8 mouse cellular contexts compared by ENCODE assay signal in the genomic region with DNA sequence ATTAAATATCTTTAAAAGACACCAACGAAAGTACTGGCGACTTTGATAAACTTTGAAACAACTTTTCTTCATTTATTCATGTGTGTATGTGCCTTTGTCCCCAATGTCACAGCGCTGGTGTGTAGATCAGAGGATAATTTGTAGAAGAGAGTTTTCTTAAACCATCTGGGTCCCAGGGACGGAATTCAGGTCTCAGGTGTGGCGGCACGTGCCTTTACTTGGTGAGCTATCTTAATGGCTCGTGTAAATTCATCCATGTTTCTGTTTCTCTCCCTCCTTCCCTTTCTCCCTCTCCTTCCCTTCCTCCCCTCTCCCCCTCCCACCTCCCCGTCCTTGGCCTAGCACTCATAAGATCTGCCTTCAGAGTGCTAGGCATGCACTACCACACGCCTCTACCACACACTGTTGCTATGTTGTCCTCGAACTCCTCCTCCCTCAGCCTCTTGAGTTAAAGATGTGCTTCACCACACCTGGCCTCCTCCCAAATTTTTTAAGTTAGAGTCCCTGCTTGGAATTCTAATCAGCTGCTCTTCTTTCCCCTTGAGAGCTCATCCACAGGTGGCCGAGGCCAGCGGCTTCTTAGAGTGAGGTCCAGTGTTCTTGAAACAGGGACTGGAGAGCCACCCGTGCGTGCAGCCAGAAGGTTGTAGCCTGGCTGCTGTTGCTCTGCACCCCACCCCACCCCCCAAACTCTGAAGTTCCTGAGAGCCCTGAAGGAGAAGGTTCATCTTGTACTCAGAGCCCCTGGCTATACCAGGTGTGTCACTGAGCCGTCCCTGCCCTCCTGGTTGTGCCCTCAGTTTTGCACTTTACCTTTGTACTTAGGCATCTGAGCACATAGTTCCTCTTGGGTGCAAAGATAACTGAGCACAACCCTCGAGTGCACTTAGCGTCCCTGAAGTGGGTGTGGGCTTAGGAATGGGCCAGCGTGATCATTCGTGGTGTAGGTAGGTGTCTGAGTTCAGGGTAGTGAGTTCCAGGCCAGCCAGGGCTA. TPM values are rescaled to one million over a fixed set of nuclear protein-coding genes. Genes with fewer than 3 reads are reported as not detected.
DNase-seq lines count a peak whose midpoint lies in the region; ATAC-seq and TF ChIP-seq lines count a peak whose summit lies in the region.

No protein-coding gene starts in this region.

- no peaks in the 10 kb centered on the region for H3K36me3 ChIP-seq in ES-Bruce4 (ENCODE audit: control insufficient read depth, insufficient read depth, low read length, poor library complexity, severe bottlenecking)
- no peaks in the 10 kb centered on the region for H3K36me3 ChIP-seq in hindbrain, embryonic 15.5 days
- H3K36me3 ChIP-seq in liver, embryonic 13.5 days = peaks cover 31% of the 10 kb centered on the region

- no peak overlapping the region for H3K27ac ChIP-seq in ES-Bruce4 (ENCODE audit: insufficient read depth, low read length)
- H3K27ac ChIP-seq in bone marrow macrophage, adult 2 months (ENCODE audit: insufficient read depth, low read depth, low read length) = no peak overlapping the region
- peak overlapping the region; percentile 86; the same call in 1 of the 2 replicates for H3K27ac ChIP-seq in hindbrain, embryonic 15.5 days (replicated peaks)
- H3K27ac ChIP-seq in liver, embryonic 13.5 days = peak overlapping the region; percentile 97
- no peak overlapping the region for H3K27ac ChIP-seq in olfactory bulb, adult 2 months (ENCODE audit: insufficient read depth, low read depth, low read length)

- H3K9ac ChIP-seq in ES-Bruce4 (ENCODE audit: low read depth, poor library complexity, severe bottlenecking) = peak overlapping the region; percentile 89
- peak overlapping the region; percentile 67; the same call in 1 of the 2 replicates for H3K9ac ChIP-seq in hindbrain, embryonic 15.5 days
- H3K9ac ChIP-seq in liver, embryonic 13.5 days = peak overlapping the region; percentile 87

- no peak for TF ChIP-seq EP300 in ES-Bruce4 (IDR thresholded peaks at IDR 0.05; ENCODE audit: insufficient read depth, low read depth, low read length)

- no peaks in the 10 kb centered on the region for H3K9me3 ChIP-seq in ES-Bruce4 (replicated peaks; ENCODE audit: control insufficient read depth, insufficient read depth, low read length, poor library complexity, severe bottlenecking)
- no peaks in the 10 kb centered on the region for H3K9me3 ChIP-seq in hindbrain, embryonic 15.5 days
- no peaks in the 10 kb centered on the region for H3K9me3 ChIP-seq in liver, embryonic 13.5 days (replicated peaks)

- H3K4me1 ChIP-seq in ES-Bruce4 (ENCODE audit: control insufficient read depth, insufficient read depth, low read length) = no peaks in the 10 kb centered on the region
- peaks cover 26% of the 10 kb centered on the region for H3K4me1 ChIP-seq in bone marrow macrophage, adult 2 months (ENCODE audit: control insufficient read depth, insufficient read depth, low read length)
- peaks cover 47% of the 10 kb centered on the region for H3K4me1 ChIP-seq in hindbrain, embryonic 15.5 days (replicated peaks)
- H3K4me1 ChIP-seq in liver, embryonic 13.5 days (replicated peaks) = peaks cover 83% of the 10 kb centered on the region
- peaks cover 34% of the 10 kb centered on the region for H3K4me1 ChIP-seq in olfactory bulb, adult 2 months (ENCODE audit: control insufficient read depth, insufficient read depth, low read length)

- 26% methylated on average over 19 of the region's 19 CpGs for WGBS in hindbrain, embryonic 15.5 days
- 18% methylated on average over 19 of the region's 19 CpGs for WGBS in liver, embryonic 13.5 days (ENCODE audit: insufficient replicate concordance)
- 27% methylated on average over 19 of the region's 19 CpGs for WGBS in olfactory bulb, adult 2 months

- H3K4me3 ChIP-seq in ES-Bruce4 (ENCODE audit: low read depth, low read length) = peak overlapping the region; percentile 87
- H3K4me3 ChIP-seq in bone marrow macrophage, adult 2 months (ENCODE audit: insufficient read depth, low read length) = peak overlapping the region; percentile 94
- H3K4me3 ChIP-seq in hindbrain, embryonic 15.5 days = peak overlapping the region; percentile 92
- peak overlapping the region; percentile 77 for H3K4me3 ChIP-seq in liver, embryonic 13.5 days (replicated peaks)
- H3K4me3 ChIP-seq in olfactory bulb, adult 2 months (ENCODE audit: insufficient read depth, low read depth, low read length) = peak overlapping the region; percentile 65; the same call in 1 of the 2 replicates

- H3K27me3 ChIP-seq in ES-Bruce4 (ENCODE audit: control insufficient read depth, insufficient read depth, low read length, poor library complexity, severe bottlenecking) = no peaks in the 10 kb centered on the region
- H3K27me3 ChIP-seq in hindbrain, embryonic 15.5 days = no peaks in the 10 kb centered on the region
- no peaks in the 10 kb centered on the region for H3K27me3 ChIP-seq in liver, embryonic 13.5 days

- DNase-seq in liver, embryonic 13.5 days = no peak
- no peak for DNase-seq in frontal cortex, postnatal 10 days (ENCODE audit: low spot score in 2 of 2)
- no peak for DNase-seq in adrenal gland, postnatal 4 days (ENCODE audit: low spot score in 2 of 2)

- peak overlapping the region; percentile 97 for H3K4me2 ChIP-seq in hindbrain, embryonic 15.5 days
- peak overlapping the region; percentile 81 for H3K4me2 ChIP-seq in liver, embryonic 13.5 days

- TF ChIP-seq POLR2A in ES-Bruce4 (IDR thresholded peaks at IDR 0.05; ENCODE audit: insufficient read depth, low read length) = no peak
- TF ChIP-seq POLR2A in bone marrow macrophage, adult 2 months (IDR thresholded peaks at IDR 0.05; ENCODE audit: borderline replicate concordance, low read depth, low read length) = no peak
- no peak for TF ChIP-seq POLR2A in olfactory bulb, adult 2 months (IDR thresholded peaks at IDR 0.05; ENCODE audit: insufficient read depth, low read depth, low read length)

- no peak for TF ChIP-seq CTCF in ES-Bruce4 (IDR thresholded peaks at IDR 0.05; ENCODE audit: low read depth, low read length)
- no peak for TF ChIP-seq CTCF in bone marrow macrophage, adult 2 months (IDR thresholded peaks at IDR 0.05; ENCODE audit: low read depth, low read length)
- no peak for TF ChIP-seq CTCF in olfactory bulb, adult 2 months (IDR thresholded peaks at IDR 0.05; ENCODE audit: insufficient read depth, low read depth, low read length)

- ATAC-seq in hindbrain, embryonic 15.5 days (ENCODE audit: low FRiP score, low read depth) = no peak
- ATAC-seq in liver, embryonic 13.5 days (ENCODE audit: low read depth) = no peak
- no peak for ATAC-seq in megakaryocyte-erythroid progenitor cell, adult 5-6 weeks (replicated peaks; ENCODE audit: low FRiP score, low TSS enrichment, poor library complexity, severe bottlenecking)

RNA-seq across cellular contexts. Expression of gene Zfyve21, which starts 1.1 kb away (rescaled TPM):
- 36.0 and 37.0 TPM in 2 replicates for polyA plus RNA-seq in ES-Bruce4 (2011; ENCODE audit: insufficient read depth, insufficient read length, low read depth, missing spikeins)
- 11.8 and 13.7 TPM in 2 replicates for polyA plus RNA-seq in bone marrow macrophage, adult 2 months (2012; ENCODE audit: insufficient read depth, insufficient read length, missing spikeins)
- 43.8 and 46.4 TPM in 2 replicates for polyA plus RNA-seq in hindbrain, embryonic 15.5 days (2015; fragmentation: Nextera tagmentation; extraction: Ambion mirVana)
- 53.3 and 54.7 TPM in 2 replicates for polyA plus RNA-seq in liver, embryonic 13.5 days (2015; fragmentation: Nextera tagmentation; extraction: Ambion mirVana)
- polyA plus RNA-seq in olfactory bulb, adult 2 months (2012; ENCODE audit: insufficient read depth, insufficient read length, low replicate concordance, missing spikeins) = not detected in 2 replicates
- total RNA-seq in megakaryocyte-erythroid progenitor cell, adult 5-6 weeks (2014; fragmentation: Nextera tagmentation) = 7.3 and 20.4 TPM in 2 replicates
- 5.4 and 9.6 TPM in 2 replicates for total RNA-seq in megakaryocyte-erythroid progenitor cell, adult 5-6 weeks (2017)
- 10 to 100 TPM; 68.3 to 74.4 TPM for total RNA-seq in adrenal gland, postnatal 4 days (2021)

RNA-seq across cellular contexts. Expression of gene Xrcc3, which starts 1.4 kb away (rescaled TPM):
- polyA plus RNA-seq in ES-Bruce4 (2011; ENCODE audit: insufficient read depth, insufficient read length, low read depth, missing spikeins) = 13.9 and 14.3 TPM in 2 replicates
- 3.6 and 3.8 TPM in 2 replicates for polyA plus RNA-seq in bone marrow macrophage, adult 2 months (2012; ENCODE audit: insufficient read depth, insufficient read length, missing spikeins)
- polyA plus RNA-seq in hindbrain, embryonic 15.5 days (2015; fragmentation: Nextera tagmentation; extraction: Ambion mirVana) = 3.7 TPM in 2 replicates
- polyA plus RNA-seq in liver, embryonic 13.5 days (2015; fragmentation: Nextera tagmentation; extraction: Ambion mirVana) = 3.9 and 5.1 TPM in 2 replicates
- polyA plus RNA-seq in olfactory bulb, adult 2 months (2012; ENCODE audit: insufficient read depth, insufficient read length, low replicate concordance, missing spikeins) = not detected in 2 replicates
- 32.1 and 34.7 TPM in 2 replicates for total RNA-seq in megakaryocyte-erythroid progenitor cell, adult 5-6 weeks (2014; fragmentation: Nextera tagmentation)
- total RNA-seq in megakaryocyte-erythroid progenitor cell, adult 5-6 weeks (2017) = 6.7 and 11.2 TPM in 2 replicates
- 10 to 100 TPM; 19.2 to 22.5 TPM for total RNA-seq in adrenal gland, postnatal 4 days (2021)

RNA-seq across cellular contexts. Expression of gene Klc1, which starts 56.4 kb away (rescaled TPM):
- 92.2 and 92.5 TPM in 2 replicates for polyA plus RNA-seq in ES-Bruce4 (2011; ENCODE audit: insufficient read depth, insufficient read length, low read depth, missing spikeins)
- 70.9 and 71.7 TPM in 2 replicates for polyA plus RNA-seq in bone marrow macrophage, adult 2 months (2012; ENCODE audit: insufficient read depth, insufficient read length, missing spikeins)
- 578 and 629 TPM in 2 replicates for polyA plus RNA-seq in hindbrain, embryonic 15.5 days (2015; fragmentation: Nextera tagmentation; extraction: Ambion mirVana)
- 22.5 and 24.0 TPM in 2 replicates for polyA plus RNA-seq in liver, embryonic 13.5 days (2015; fragmentation: Nextera tagmentation; extraction: Ambion mirVana)
- 135 and 1,741 TPM in 2 replicates for polyA plus RNA-seq in olfactory bulb, adult 2 months (2012; ENCODE audit: insufficient read depth, insufficient read length, low replicate concordance, missing spikeins)
- 35.3 and 58.3 TPM in 2 replicates for total RNA-seq in megakaryocyte-erythroid progenitor cell, adult 5-6 weeks (2014; fragmentation: Nextera tagmentation)
- 28.3 and 36.1 TPM in 2 replicates for total RNA-seq in megakaryocyte-erythroid progenitor cell, adult 5-6 weeks (2017)
- total RNA-seq in adrenal gland, postnatal 4 days (2021) = 100 to 1,000 TPM; 128 to 142 TPM

Comparison
In these comparisons a context has a peak if more than half of its experiments do, and no peak if none do; other contexts are left out.
1. H3K27ac ChIP-seq: peak in hindbrain, embryonic 15.5 days (single experiment) and liver, embryonic 13.5 days (single experiment); none in ES-Bruce4 (single experiment), bone marrow macrophage, adult 2 months (single experiment) and olfactory bulb, adult 2 months (single experiment).
2. RNA of gene Zfyve21, which starts 1.1 kb away (polyA plus RNA-seq): 53.3 to 54.7 TPM in liver, embryonic 13.5 days, 43.8 to 46.4 TPM in hindbrain, embryonic 15.5 days, 36.0 to 37.0 TPM in ES-Bruce4 and 11.8 to 13.7 TPM in bone marrow macrophage, adult 2 months; not detected in olfactory bulb, adult 2 months; every median in the first group is over 10 times any median in the second.
3. Peak in every context shown above with its lines, with median percentiles within 50 percentile points of each other: H3K4me3 ChIP-seq and H3K9ac ChIP-seq.